Mouse (Mus musculus) small intestine, adult 2 months (tissue): ENCODE data around the gene Ctnnbl1. TPM values are rescaled to one million over a fixed set of nuclear protein-coding genes. Genes with fewer than 3 reads are reported as not detected.

ENCODE experiments used
- H3K27ac ChIP-seq: fragments of 200-500 bp; 2 replicates; pipeline ENCODE4 v1.5.1; 2012; ENCODE audit warnings: low read depth, low read length, control low read depth, inconsistent platforms; ENCODE audit not compliant: insufficient read depth
- H3K27me3 ChIP-seq: fragments of 200-500 bp; 2 replicates; pipeline ENCODE4 v1.6.1; 2012; ENCODE audit warnings: mild to moderate bottlenecking, moderate library complexity, low read length, inconsistent platforms; ENCODE audit not compliant: control insufficient read depth, insufficient read depth
- H3K36me3 ChIP-seq: fragments of 200-500 bp; 2 replicates; pipeline ENCODE4 v1.6.1; 2012; ENCODE audit warnings: mild to moderate bottlenecking, low read length, control low read depth, inconsistent platforms; ENCODE audit not compliant: control insufficient read depth, insufficient read depth
- H3K4me1 ChIP-seq: fragments of 200-500 bp; 2 replicates; pipeline ENCODE4 v1.6.1; 2012; ENCODE audit warnings: low read length, inconsistent platforms, mixed read lengths; ENCODE audit not compliant: control insufficient read depth, insufficient read depth, insufficient read length
- H3K4me3 ChIP-seq: fragments of 200-500 bp; 2 replicates; pipeline ENCODE4 v1.5.1; 2012; ENCODE audit warnings: low read depth, mild to moderate bottlenecking, control low read depth, inconsistent platforms, low read length, moderate library complexity
- CTCF ChIP-seq: fragments of 200-500 bp; IDR thresholded peaks from 2 replicates; pipeline ENCODE4 v1.5.1; 2012; ENCODE audit warnings: low read depth, mild to moderate bottlenecking, control low read depth, inconsistent platforms, low read length, moderate library complexity, mixed read lengths; ENCODE audit not compliant: insufficient replicate concordance, insufficient read length; ENCODE audit errors: extremely low read depth
- POLR2A ChIP-seq: fragments of 200-500 bp; IDR thresholded peaks from 2 replicates; pipeline ENCODE4 v1.6.1; 2012; ENCODE audit warnings: low read depth, mild to moderate bottlenecking, control low read depth, inconsistent platforms, low read length, moderate library complexity
- WGBS: fragments of 180-500 bp; shearing (Covaris S2); methylation state at CpG from one replicate; pipeline ENCODE4 v1.1.7; 2018; 5-methylcytosine and 5-hydroxymethylcytosine counted together
- polyA plus RNA-seq: library from polyadenylated mRNA; depleted of rRNA; stranded (reverse); fragments of >200 nt; gene quantifications from 2 replicates; pipeline ENCODE4 v1.2.3, GENCODE M21; 2012

Ctnnbl1 gene
- polyA plus RNA-seq, 1 experiment, result 17.2 TPM

DNA sequence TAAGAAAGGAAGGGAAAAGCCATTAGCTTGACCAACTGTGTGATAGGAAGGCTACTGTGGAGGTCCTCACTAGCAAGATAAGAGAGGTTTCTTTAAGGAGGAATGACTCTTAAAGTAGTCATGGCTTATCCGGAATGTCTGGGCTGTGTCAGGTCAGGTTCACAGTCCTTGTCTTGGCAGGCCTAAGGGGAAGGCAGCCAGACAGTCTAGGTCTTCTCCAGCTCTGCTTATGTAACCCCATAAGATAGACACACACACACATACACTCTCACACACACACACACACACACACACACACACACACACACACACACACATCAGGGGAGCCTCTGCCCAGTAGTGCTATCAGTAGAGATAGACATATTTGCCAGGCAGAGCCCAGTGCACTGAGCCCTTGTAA lies 73.5 kb downstream of the Ctnnbl1 start:
- Histone ChIP-seq H3K27ac (no peak overlapping the region), H3K4me1 (no peaks in the 10 kb centered on the region; the same call in 1 of the 2 replicates), H3K36me3 (peaks cover 26% of the 10 kb centered on the region; the same call in 1 of the 2 replicates), H3K27me3 (no peaks in the 10 kb centered on the region), H3K4me3 (no peak overlapping the region)
- WGBS, result 88% methylated on average over 1 of the region's 1 CpGs
- no peak for TF ChIP-seq POLR2A
- TF ChIP-seq CTCF, result no peak

DNA sequence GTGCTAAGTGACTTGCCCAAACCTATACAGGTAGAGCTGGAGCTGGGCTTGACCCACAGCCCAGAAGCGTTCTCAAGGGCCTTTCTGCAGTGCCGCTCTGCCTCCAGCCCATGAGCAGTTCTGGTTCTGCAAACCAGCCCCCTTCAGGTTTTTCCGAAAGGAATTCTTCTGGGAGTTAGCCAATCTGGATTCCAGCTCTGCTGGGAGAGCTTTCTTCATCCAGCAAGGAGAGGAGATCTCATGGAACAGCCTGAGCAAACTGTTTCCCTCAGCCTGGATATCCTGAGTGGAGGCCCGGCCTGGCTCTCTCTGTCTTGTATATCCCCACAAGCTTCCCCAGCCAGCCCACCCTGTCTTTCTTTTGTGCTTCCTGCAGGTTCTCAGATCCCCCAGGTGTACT lies 75.9 kb downstream of the Ctnnbl1 start:
- H3K27ac ChIP-seq, result no peak overlapping the region
- WGBS, result 95% methylated on average over 4 of the region's 4 CpGs
- H3K4me1 ChIP-seq, result no peaks in the 10 kb centered on the region; the same call in 1 of the 2 replicates
- H3K27me3 ChIP-seq, result no peaks in the 10 kb centered on the region
- H3K4me3 ChIP-seq, result no peak overlapping the region
- TF ChIP-seq POLR2A (no peak), CTCF (no peak)
- peaks cover 28% of the 10 kb centered on the region for H3K36me3 ChIP-seq

- H3K4me3 ChIP-seq, result no peak overlapping the region
- 62% methylated on average over 11 of the region's 11 CpGs for WGBS
- peaks cover 32% of the 10 kb centered on the region for H3K36me3 ChIP-seq
- no peak overlapping the region for H3K27ac ChIP-seq
- no peaks in the 10 kb centered on the region; the same call in 1 of the 2 replicates for H3K4me1 ChIP-seq
- no peaks in the 10 kb centered on the region for H3K27me3 ChIP-seq
- TF ChIP-seq CTCF, result no peak
- no peak for TF ChIP-seq POLR2A
Measured at GRCm38 (mm10) chr2:157814116-157814964, 77.1 kb downstream of the Ctnnbl1 start.

- Histone ChIP-seq H3K36me3 (peaks cover 31% of the 10 kb centered on the region), H3K4me3 (no peak overlapping the region), H3K27ac (no peak overlapping the region), H3K27me3 (no peaks in the 10 kb centered on the region), H3K4me1 (no peaks in the 10 kb centered on the region; the same call in 1 of the 2 replicates)
- no peak for TF ChIP-seq CTCF
- no peak for TF ChIP-seq POLR2A
- WGBS, result 94% methylated on average over 2 of the region's 2 CpGs
Measured at GRCm38 (mm10) chr2:157814965-157815283, 77.7 kb downstream of the Ctnnbl1 start.

GRCm38 (mm10) chr2:157817672-157818071 lies 80.5 kb downstream of the Ctnnbl1 start:
- Histone ChIP-seq H3K27me3 (no peaks in the 10 kb centered on the region), H3K27ac (no peak overlapping the region), H3K36me3 (peaks cover 19% of the 10 kb centered on the region), H3K4me3 (no peak overlapping the region), H3K4me1 (no peaks in the 10 kb centered on the region; the same call in 1 of the 2 replicates)
- 73% methylated on average over 9 of the region's 9 CpGs for WGBS
- no peak for TF ChIP-seq CTCF

GRCm38 (mm10) chr2:157818576-157819320 lies 81.5 kb downstream of the Ctnnbl1 start:
- Histone ChIP-seq H3K36me3 (peaks cover 17% of the 10 kb centered on the region), H3K4me1 (no peaks in the 10 kb centered on the region; the same call in 1 of the 2 replicates), H3K4me3 (no peak overlapping the region), H3K27me3 (no peaks in the 10 kb centered on the region), H3K27ac (no peak overlapping the region)
- 79% methylated on average over 15 of the region's 15 CpGs for WGBS
- TF ChIP-seq CTCF (no peak), POLR2A (no peak)

GRCm38 (mm10) chr2:157819401-157819800 lies 82.2 kb downstream of the Ctnnbl1 start:
- TF ChIP-seq POLR2A (no peak), CTCF (no peak)
- no peaks in the 10 kb centered on the region; the same call in 1 of the 2 replicates for H3K4me1 ChIP-seq
- H3K36me3 ChIP-seq, result peaks cover 19% of the 10 kb centered on the region
- H3K4me3 ChIP-seq, result no peak overlapping the region
- no peaks in the 10 kb centered on the region for H3K27me3 ChIP-seq
- no peak overlapping the region for H3K27ac ChIP-seq
- WGBS, result 93% methylated on average over 12 of the region's 12 CpGs
